Mouse (Mus musculus) heart, adult 2 months (tissue): ENCODE measurements at regions not wholly inside any gene's neighbourhood (a gene's known extent, or its start where the extent isn't known, plus 50 kb on each side); places are given as distances from the start of the nearest gene placed in this dataset.

ENCODE experiments used
- DNase-seq, 2 experiments: peaks; one replicate each; pipeline ENCODE4 v3.0.0; 2021
- H3K27ac ChIP-seq: fragments of 200-600 bp; 2 replicates; pipeline ENCODE4 v1.8.1; 2022
- H3K27me3 ChIP-seq: fragments of 200-500 bp; 2 replicates; pipeline ENCODE4 v1.6.1; 2012; ENCODE audit warnings: mild to moderate bottlenecking, low read length, inconsistent platforms, mixed read lengths; ENCODE audit not compliant: control insufficient read depth, insufficient read depth
- H3K36me3 ChIP-seq: fragments of 200-500 bp; 2 replicates; pipeline ENCODE4 v1.6.1; 2012; ENCODE audit warnings: low read length, inconsistent platforms; ENCODE audit not compliant: control insufficient read depth, insufficient read depth
- H3K4me1 ChIP-seq: fragments of 200-500 bp; 2 replicates; pipeline ENCODE4 v1.6.1; 2011; ENCODE audit warnings: low read length; ENCODE audit not compliant: control insufficient read depth, insufficient read depth
- H3K4me3 ChIP-seq: fragments of 200-600 bp; 2 replicates; pipeline ENCODE4 v1.8.1; 2022
- H3K79me2 ChIP-seq: fragments of 200-500 bp; replicated peaks from 2 replicates; pipeline ENCODE4 v1.6.1; 2012; ENCODE audit warnings: mild to moderate bottlenecking, inconsistent platforms, low read length, moderate library complexity, mixed read lengths; ENCODE audit not compliant: control insufficient read depth, insufficient read depth
- H3K9ac ChIP-seq: fragments of 200-500 bp; 2 replicates; pipeline ENCODE4 v1.6.1; 2012; ENCODE audit warnings: low read depth, mild to moderate bottlenecking, control low read depth, inconsistent platforms, low read length, mixed read lengths
- CTCF ChIP-seq: fragments of 200-600 bp; IDR thresholded peaks from 2 replicates; pipeline ENCODE4 v1.8.1; 2022; ENCODE audit warnings: antibody characterized with exemption, mild to moderate bottlenecking, moderate library complexity
- EP300 ChIP-seq: fragments of 200-500 bp; IDR thresholded peaks from 2 replicates; pipeline ENCODE4 v1.6.1; 2011; ENCODE audit warnings: low read depth, low read length, control low read depth; ENCODE audit not compliant: insufficient read depth
- POLR2A ChIP-seq: fragments of 200-500 bp; IDR thresholded peaks from 2 replicates; pipeline ENCODE4 v1.6.1; 2011; ENCODE audit warnings: mild to moderate bottlenecking, low read depth, low read length, control low read depth; ENCODE audit not compliant: insufficient read depth
- WGBS: fragments of 180-500 bp; shearing (Covaris S2); methylation state at CpG from one replicate; pipeline ENCODE4 v1.1.7; 2018; 5-methylcytosine and 5-hydroxymethylcytosine counted together
- intact Hi-C: fragments of 180-260 bp; cut with DNase I; formaldehyde crosslinking; loops from one replicate; pipeline ENCODE4 v1.15.1; 2025

DNA sequence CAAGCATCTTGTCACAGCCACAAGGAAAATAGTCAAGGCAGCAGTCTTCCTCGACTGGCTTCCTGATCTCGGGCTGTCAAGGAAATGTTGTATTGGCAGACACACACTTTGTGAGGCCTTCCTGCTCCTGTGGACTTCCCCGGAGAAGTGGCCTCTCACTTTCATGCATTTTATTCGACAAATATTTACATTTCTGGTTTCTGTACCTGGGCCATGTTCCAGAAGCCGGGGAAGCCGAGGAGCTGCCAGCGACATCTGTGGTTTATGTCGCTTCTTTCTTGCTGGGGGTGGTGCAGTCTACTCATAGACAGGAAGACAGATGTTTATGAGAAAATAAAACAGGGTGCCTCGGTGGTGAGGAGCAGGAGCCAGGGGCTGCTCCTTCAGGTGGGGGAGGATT is 372.5 kb upstream of the Kcnab2 start:
- DNase-seq, result no peak
- WGBS, result 42% methylated on average over 9 of the region's 9 CpGs
- intact Hi-C loops, result no loop called here

DNA sequence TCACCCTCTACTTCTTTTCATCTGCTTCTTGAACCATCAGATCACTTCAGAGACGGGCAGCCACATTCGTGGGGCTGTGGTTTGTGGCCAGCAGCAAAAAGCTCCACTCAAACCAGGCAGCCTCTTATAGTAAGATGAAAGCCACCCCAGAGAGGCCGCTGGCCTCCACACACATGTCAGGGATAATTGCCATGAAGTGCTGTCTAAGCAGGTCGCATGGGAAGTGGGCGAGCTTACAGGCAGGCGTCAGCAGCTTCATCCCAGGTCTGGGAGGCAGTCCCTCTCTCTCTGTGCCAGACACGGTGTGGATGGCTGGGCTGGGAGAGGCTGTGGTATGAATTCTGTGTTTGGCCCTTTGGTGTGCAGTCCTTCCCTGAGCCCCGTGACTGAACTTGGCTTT is 358.4 kb upstream of the Kcnab2 start:
- intact Hi-C loops, result no loop called here
- WGBS, result 57% methylated on average over 8 of the region's 8 CpGs
- H3K27ac ChIP-seq, result no peak overlapping the region

More for the DNA sequence above, 372.5 kb upstream of the Kcnab2 start:
- Histone ChIP-seq H3K4me3 (no peak overlapping the region), H3K9ac (no peak overlapping the region), H3K27ac (no peak overlapping the region), H3K36me3 (no peaks in the 10 kb centered on the region), H3K4me1 (no peaks in the 10 kb centered on the region), H3K79me2 (no peaks in the 10 kb centered on the region), H3K27me3 (no peaks in the 10 kb centered on the region)
- TF ChIP-seq EP300 (no peak), CTCF (no peak), POLR2A (no peak)

DNA sequence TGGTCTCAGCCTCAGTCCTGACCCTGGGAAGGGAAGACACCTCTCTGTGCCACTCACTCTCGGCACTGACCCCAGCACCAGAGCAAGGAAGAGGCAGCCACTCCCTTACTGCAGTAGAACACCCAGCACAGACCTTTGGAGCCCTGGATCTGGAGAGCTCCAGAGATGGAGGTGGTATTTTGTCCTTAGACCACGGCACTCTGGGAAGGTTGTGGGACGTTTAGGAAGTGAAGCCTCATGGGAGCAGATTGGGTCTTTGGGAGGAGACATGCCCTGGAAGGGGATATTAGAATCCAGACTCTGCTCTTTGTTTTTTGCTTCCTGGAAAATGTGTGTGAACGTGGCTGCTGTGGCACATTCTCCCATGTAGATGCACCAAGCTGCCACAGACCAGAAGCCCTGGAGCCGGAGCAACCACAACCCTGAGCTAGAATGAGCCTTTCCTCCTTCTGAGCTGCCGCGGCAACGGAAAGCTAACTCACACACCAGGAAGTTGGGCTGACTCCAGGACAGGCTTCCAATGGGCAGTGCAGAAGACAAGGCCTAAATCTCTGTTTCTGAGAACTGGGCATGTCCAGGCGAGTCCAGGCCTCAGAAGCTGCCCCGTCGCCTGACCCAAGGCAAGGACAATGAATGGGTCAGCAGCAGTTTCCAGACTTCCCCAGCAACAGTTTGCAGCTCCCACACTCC is 356.9 kb upstream of the Kcnab2 start:
- 53% methylated on average over 11 of the region's 11 CpGs for WGBS
- TF ChIP-seq EP300 (no peak), POLR2A (no peak), CTCF (no peak)

More for the DNA sequence above, 358.4 kb upstream of the Kcnab2 start:
- no peaks in the 10 kb centered on the region for H3K4me1 ChIP-seq
- no peaks in the 10 kb centered on the region for H3K27me3 ChIP-seq
- DNase-seq, result no peak
- no peaks in the 10 kb centered on the region for H3K36me3 ChIP-seq
- no peaks in the 10 kb centered on the region for H3K79me2 ChIP-seq
- H3K9ac ChIP-seq, result no peak overlapping the region
- TF ChIP-seq POLR2A, result no peak
- TF ChIP-seq CTCF, result no peak
- no peak for TF ChIP-seq EP300
- no peak overlapping the region for H3K4me3 ChIP-seq

DNA sequence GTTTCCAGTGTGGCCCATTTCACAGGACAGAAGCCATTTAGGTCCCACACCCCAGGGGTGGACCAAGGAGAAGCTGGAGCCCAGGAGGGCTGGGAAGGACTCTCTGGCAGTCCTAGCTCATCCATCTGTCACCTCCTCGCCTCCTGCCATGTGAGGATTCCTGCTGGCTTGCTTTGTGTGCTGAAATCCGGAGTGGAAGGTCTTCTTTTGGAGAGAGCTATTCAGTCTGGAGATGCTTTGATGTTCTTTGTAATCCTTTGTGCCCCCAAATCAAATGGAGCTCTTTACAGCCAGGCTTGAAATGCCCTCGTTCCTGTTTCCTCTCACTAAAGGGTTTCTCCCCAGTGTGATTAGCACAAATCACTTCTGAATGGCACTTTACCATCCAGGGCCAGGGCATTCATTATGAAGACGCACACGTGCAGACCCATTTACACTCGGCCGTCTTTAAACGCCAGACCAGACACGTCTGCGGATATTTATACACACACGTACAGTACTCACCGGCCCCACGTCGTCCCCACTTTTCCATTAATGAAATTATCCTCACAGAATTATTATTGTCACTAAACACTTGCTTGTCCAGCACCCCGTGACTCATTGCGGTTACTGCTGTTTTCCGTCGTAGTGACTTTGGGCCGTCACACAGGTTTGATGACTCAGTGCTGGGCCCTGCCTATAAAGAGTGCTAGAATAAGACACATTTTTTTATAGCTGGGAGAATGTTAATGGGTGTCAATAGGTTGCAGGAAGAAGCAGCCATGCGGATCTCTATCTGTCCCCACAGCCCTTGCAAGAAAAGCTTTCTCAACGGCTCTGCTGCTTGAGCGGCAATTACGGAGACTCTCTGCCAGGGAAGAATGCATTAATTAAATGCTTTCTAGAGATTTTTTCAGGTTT is 356.0 kb upstream of the Kcnab2 start:
- no peak overlapping the region for H3K9ac ChIP-seq
- intact Hi-C loops, result no loop called here
- no peaks in the 10 kb centered on the region for H3K27me3 ChIP-seq
- H3K36me3 ChIP-seq, result no peaks in the 10 kb centered on the region
- no peak overlapping the region for H3K27ac ChIP-seq
- DNase-seq, result no peak
- H3K79me2 ChIP-seq, result no peaks in the 10 kb centered on the region
- H3K4me3 ChIP-seq, result no peak overlapping the region
- WGBS, result 67% methylated on average over 23 of the region's 23 CpGs
- no peaks in the 10 kb centered on the region for H3K4me1 ChIP-seq
- TF ChIP-seq POLR2A (no peak), EP300 (no peak), CTCF (no peak)

More for the DNA sequence above, 356.9 kb upstream of the Kcnab2 start:
- H3K27ac ChIP-seq, result no peak overlapping the region
- H3K36me3 ChIP-seq, result no peaks in the 10 kb centered on the region
- intact Hi-C loops, result no loop called here
- no peaks in the 10 kb centered on the region for H3K27me3 ChIP-seq
- no peak for DNase-seq
- no peak overlapping the region for H3K4me3 ChIP-seq
- H3K79me2 ChIP-seq, result no peaks in the 10 kb centered on the region
- H3K9ac ChIP-seq, result no peak overlapping the region
- no peaks in the 10 kb centered on the region for H3K4me1 ChIP-seq

DNA sequence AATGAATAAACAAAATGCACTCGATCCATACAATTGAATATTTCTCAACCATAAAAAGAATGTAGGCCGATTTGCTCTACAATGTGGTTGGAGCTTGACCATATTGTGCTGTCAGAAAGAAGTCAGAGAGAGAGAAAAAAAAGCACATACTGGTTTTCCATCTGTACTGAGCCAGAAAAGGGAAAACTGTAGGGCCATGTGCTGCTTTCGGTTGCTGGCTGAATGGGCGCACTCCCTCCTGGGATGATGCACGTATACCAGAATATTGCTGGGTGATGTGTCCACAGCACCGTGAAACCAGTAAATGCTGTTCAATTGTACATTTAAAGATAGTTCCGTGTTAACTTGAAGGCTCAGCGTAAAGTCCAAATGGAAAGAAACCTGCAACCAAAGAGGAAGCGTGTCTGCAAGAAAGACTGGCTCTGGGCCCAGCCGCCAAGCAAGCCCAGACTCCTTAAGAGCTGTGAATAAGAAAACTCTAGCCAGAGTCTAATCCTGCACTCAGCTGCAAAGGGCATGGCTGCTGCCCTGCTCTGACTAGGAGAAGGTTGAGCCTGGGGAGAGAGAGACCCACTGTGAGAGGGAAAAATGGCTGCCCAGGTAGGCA is 355.2 kb upstream of the Kcnab2 start:
- no peaks in the 10 kb centered on the region for H3K36me3 ChIP-seq
- no peaks in the 10 kb centered on the region for H3K27me3 ChIP-seq
- no peaks in the 10 kb centered on the region for H3K4me1 ChIP-seq
- WGBS, result 75% methylated on average over 10 of the region's 10 CpGs
- TF ChIP-seq POLR2A (no peak), EP300 (no peak)
- no peaks in the 10 kb centered on the region for H3K79me2 ChIP-seq
- no peak overlapping the region for H3K27ac ChIP-seq
- DNase-seq, result no peak
- H3K4me3 ChIP-seq, result no peak overlapping the region
- H3K9ac ChIP-seq, result no peak overlapping the region
- intact Hi-C loops, result no loop called here

DNA sequence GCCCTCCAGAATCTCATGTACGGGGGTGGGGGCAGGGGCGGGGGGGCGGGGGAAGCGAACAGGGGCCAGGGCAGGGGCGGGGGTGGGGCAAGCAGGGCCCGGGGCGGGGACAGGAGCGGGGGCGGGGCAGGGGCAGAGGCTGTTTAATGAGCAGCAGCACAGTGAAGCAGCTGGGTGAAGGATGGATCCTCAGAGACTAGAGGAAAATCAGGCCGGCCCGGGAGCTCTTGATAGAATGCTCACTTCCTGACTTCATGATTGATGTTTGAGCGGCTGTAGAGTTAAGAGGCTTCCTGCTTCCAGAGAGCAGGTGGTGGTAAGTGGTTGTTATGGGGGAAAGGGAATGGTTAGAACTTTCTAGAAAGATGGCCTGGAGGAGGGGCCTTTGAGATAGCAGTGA is 347.5 kb upstream of the Kcnab2 start:
- WGBS, result 26% methylated on average over 10 of the region's 12 CpGs
- no peak for DNase-seq
- no peak for TF ChIP-seq POLR2A
- TF ChIP-seq EP300, result no peak
- no peak for TF ChIP-seq CTCF
- no peaks in the 10 kb centered on the region for H3K36me3 ChIP-seq
- intact Hi-C loops, result no loop called here
- no peak overlapping the region for H3K4me3 ChIP-seq
- H3K27ac ChIP-seq, result no peak overlapping the region
- no peaks in the 10 kb centered on the region for H3K27me3 ChIP-seq
- no peak overlapping the region for H3K9ac ChIP-seq
- no peaks in the 10 kb centered on the region for H3K4me1 ChIP-seq
- no peaks in the 10 kb centered on the region for H3K79me2 ChIP-seq
